Mouse (Mus musculus): ENCODE results near the gene Gm9964. TPM values are rescaled to one million over a fixed set of nuclear protein-coding genes. Genes with fewer than 3 reads are reported as not detected.

The Gm9964 gene
- not detected in 2 replicates for polyA plus RNA-seq (2015; fragmentation: Nextera tagmentation; extraction: Ambion mirVana)

DNA sequence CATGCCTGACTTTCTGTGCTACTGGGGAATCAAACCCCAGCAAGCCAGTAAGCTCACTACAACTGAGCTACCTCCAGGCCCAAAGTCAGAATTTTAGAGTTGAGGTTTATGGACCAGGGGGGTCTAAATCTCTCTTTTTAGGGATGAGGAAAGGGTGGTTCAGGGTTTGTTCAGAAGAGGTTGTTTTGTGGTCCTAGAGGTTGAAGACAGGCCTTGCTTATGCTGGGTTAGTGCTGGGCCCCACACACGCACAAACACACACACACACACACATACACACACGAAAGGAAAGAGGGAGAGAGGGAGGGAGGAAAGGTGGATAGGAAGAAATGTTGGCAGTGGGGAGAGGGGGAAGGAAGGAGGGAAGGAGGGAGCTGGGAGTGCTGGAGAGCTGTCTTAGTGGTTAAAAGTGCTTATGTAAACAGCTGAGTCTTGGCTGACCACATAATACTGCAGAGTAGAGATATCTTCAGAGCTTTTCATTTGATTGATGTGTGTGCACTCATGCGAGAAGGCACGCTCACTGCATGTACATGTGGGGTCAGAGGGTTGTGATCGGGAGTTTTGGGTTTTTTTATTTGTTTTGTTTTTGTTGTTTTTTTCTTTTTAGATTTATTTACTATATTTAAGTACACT is at the start of gene Gm9964:
Gene Gm9964 (minus strand): TSS at position 51 of the 636 bp plus-strand sequence.
- H3K4me1 ChIP-seq = no peaks in the 10 kb centered on the region
- no peak within 1 kb of the TSS for H3K9ac ChIP-seq
- no peak within 1 kb of the TSS for H3K27ac ChIP-seq
- H3K27me3 ChIP-seq = no peaks in the 10 kb centered on the region
- WGBS = 91% methylated on average over 5 of the region's 5 CpGs
- no peak for ATAC-seq
- H3K4me2 ChIP-seq = no peak within 1 kb of the TSS
- no peaks in the 10 kb centered on the region for H3K36me3 ChIP-seq (ENCODE audit: poor library complexity, severe bottlenecking)
- no peaks in the 10 kb centered on the region for H3K9me3 ChIP-seq (replicated peaks)
- H3K4me3 ChIP-seq = no peak within 1 kb of the TSS

DNA sequence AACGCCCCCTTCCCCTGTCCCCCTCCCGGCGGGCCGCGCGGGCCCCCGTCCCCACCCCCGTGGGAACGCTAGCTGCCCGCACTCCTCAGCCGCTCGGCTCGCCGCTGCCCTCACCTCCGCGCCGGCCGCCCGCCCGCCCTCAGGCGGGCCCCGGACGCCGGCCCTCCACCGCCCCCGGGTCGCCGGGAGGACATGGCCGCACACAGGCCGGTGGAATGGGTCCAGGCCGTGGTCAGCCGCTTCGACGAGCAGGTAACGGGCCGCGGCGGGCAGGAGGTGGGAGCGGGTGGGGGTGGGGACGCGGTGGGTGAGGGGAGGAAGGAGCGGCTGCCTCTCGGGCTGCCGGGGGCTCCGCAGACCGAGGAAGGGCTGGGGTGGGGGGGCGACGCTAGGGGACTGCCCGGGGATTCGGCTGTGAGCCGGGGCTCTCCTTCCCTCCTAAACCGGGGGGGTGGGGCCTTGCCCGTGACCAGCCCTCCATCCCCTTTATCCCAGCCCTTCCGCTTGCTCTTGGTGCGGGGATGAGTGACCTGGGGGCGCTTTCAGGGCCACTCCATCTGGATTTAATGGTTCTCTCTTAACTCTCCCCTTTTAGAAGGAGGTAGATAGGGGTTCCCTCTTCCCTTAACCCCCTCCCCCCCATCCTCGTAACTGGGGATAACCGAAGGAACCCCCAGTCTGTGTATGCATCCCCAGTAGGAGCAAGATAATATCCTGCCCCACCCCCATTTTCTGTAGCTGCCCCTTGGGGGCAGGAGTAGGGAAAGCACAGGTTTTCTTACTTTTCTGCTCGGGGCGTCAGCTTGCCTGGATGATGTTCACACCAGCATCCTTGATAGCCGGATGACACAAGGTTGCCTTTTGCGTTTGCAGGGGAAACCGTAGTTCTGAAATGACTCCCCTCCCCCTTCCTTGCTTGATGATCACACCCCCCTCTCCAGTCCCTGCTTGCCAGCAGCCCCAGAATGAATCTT is 43.4 kb upstream of the Gm9964 start:
- Histone ChIP-seq H3K27ac (peak overlapping the region; percentile 91), H3K9me3 (replicated peaks) (no peaks in the 10 kb centered on the region; the same call in 1 of the 2 replicates), H3K4me1 (peaks cover 22% of the 10 kb centered on the region), H3K4me2 (peak overlapping the region; percentile 84), H3K27me3 (no peaks in the 10 kb centered on the region), H3K9ac (peak overlapping the region; percentile 95), H3K36me3 (ENCODE audit: poor library complexity, severe bottlenecking) (peaks cover 8% of the 10 kb centered on the region; the same call in 1 of the 2 replicates), H3K4me3 (peak overlapping the region; percentile 91)
- WGBS = 2% methylated on average over 51 of the region's 63 CpGs
- ATAC-seq = peak; percentile 84

DNA sequence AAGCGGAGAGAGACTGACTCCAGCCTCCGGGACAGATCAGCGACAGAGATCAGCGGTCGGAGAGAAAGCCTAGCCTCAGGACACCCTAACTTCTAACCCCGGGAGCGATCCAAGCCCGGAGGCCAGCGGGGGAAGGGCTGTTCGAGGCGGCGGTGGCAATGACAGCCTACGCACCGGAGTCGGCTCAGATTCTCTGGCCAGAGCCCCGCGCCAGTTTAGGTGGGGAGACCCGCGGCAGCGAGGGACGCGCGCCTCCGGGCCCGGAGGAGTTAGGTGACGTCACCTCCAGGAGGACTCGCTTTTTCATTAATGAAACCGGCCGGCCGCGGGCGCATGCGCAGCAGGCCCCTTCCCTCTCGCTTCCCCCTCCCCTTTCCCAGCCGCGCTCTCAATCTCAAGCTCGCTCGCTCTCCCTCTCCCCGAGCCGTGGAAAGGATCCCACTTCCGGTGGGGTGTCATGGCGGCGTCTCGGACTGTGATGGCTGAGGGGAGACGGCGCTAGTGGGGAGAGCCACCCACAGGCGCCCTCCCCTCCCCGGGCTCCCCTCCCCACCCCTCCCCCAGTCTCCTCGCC is 42.6 kb upstream of the Gm9964 start, which contains the start of gene Nf1:
Gene Nf1 (plus strand): TSS at position 460 of the 574 bp plus-strand sequence.
- Histone ChIP-seq H3K27ac (peak within 1 kb of the TSS; percentile 91), H3K9ac (peak within 1 kb of the TSS; percentile 95), H3K4me1 (peaks cover 22% of the 10 kb centered on the region), H3K4me3 (peak within 1 kb of the TSS; percentile 91), H3K9me3 (replicated peaks) (no peaks in the 10 kb centered on the region; the same call in 1 of the 2 replicates), H3K36me3 (ENCODE audit: poor library complexity, severe bottlenecking) (peaks cover 8% of the 10 kb centered on the region; the same call in 1 of the 2 replicates), H3K4me2 (peak within 1 kb of the TSS; percentile 84), H3K27me3 (no peaks in the 10 kb centered on the region)
- under 1% methylated on average over 44 of the region's 49 CpGs for whole genome bisulfite sequencing
- peak; percentile 96 for ATAC-seq

DNA sequence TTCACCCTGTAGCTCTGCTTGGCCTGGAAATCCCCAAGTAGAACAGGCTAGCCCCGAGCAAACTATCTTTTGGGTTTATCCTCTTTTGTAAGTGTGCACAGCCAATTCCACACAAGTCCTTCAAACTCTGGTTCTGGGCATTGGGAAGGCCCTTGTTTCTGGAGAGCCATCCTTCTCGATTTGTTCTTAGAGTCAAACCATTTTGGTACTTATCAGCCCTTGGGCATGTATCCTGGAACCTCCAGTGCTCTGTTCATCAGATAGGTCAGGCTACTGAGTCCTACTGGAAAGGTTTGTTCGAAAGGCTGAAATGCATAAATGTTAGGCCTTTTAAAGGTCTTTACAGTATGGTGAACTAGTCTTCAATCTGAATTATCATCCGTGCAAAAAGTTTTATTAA is 41.9 kb upstream of the Gm9964 start:
- peak overlapping the region; percentile 95; the same call in 1 of the 2 replicates for H3K9ac ChIP-seq
- no peaks in the 10 kb centered on the region; the same call in 1 of the 2 replicates for H3K9me3 ChIP-seq (replicated peaks)
- WGBS = 51% methylated on average over 4 of the region's 4 CpGs
- no peak for ATAC-seq
- H3K4me1 ChIP-seq = peaks cover 22% of the 10 kb centered on the region
- H3K4me3 ChIP-seq = peak overlapping the region; percentile 91
- H3K4me2 ChIP-seq = peak overlapping the region; percentile 84
- no peak overlapping the region for H3K27ac ChIP-seq
- H3K27me3 ChIP-seq = no peaks in the 10 kb centered on the region
- peaks cover 8% of the 10 kb centered on the region; the same call in 1 of the 2 replicates for H3K36me3 ChIP-seq (ENCODE audit: poor library complexity, severe bottlenecking)

DNA sequence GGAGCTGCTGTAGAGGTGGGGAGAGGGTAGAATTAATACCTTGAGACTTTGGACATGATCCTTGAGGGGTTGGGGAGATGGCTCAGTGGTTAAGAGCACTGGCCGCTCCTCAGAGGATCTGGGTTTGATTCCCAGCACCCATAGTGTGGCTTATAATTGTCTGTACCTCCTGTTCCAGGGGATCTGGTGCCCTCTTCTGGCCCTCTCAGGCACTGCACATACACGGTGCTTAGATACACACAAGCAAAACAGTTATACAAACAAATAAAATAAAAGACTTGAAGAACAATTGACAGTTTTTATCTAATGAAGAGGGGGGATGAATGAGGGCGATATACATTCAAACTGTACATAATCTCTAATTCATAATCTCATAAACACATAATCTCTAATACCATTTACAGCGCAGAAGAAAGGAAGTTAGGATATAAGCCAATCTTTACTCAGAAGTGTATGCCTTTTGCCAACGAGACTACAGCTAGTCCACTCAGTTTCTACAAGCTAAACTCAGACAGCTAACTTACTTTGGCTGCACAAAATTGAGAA is 40.1 kb upstream of the Gm9964 start:
- no peak overlapping the region for H3K4me2 ChIP-seq
- peaks cover 20% of the 10 kb centered on the region for H3K4me1 ChIP-seq
- no peak for ATAC-seq
- H3K36me3 ChIP-seq (ENCODE audit: poor library complexity, severe bottlenecking) = no peaks in the 10 kb centered on the region
- 94% methylated on average over 5 of the region's 5 CpGs for WGBS
- no peaks in the 10 kb centered on the region; the same call in 1 of the 2 replicates for H3K9me3 ChIP-seq (replicated peaks)
- H3K4me3 ChIP-seq = no peak overlapping the region
- H3K9ac ChIP-seq = no peak overlapping the region
- no peaks in the 10 kb centered on the region for H3K27me3 ChIP-seq
- H3K27ac ChIP-seq = no peak overlapping the region

- Histone ChIP-seq H3K4me3 (no peak overlapping the region), H3K36me3 (ENCODE audit: poor library complexity, severe bottlenecking) (no peaks in the 10 kb centered on the region), H3K9me3 (replicated peaks) (no peaks in the 10 kb centered on the region; the same call in 1 of the 2 replicates), H3K27ac (no peak overlapping the region), H3K4me1 (peaks cover 5% of the 10 kb centered on the region; the same call in 1 of the 2 replicates), H3K4me2 (no peak overlapping the region), H3K9ac (no peak overlapping the region), H3K27me3 (no peaks in the 10 kb centered on the region)
- no peak for ATAC-seq
- 89% methylated on average over 6 of the region's 6 CpGs for WGBS
Measured at GRCm38 (mm10) chr11:79335077-79335476, 38.4 kb upstream of the Gm9964 start.

- Histone ChIP-seq H3K27ac (no peak overlapping the region), H3K27me3 (no peaks in the 10 kb centered on the region), H3K36me3 (ENCODE audit: poor library complexity, severe bottlenecking) (no peaks in the 10 kb centered on the region), H3K4me1 (no peaks in the 10 kb centered on the region), H3K4me3 (no peak overlapping the region), H3K9ac (no peak overlapping the region), H3K4me2 (no peak overlapping the region), H3K9me3 (replicated peaks) (no peaks in the 10 kb centered on the region)
- no peak for ATAC-seq
- WGBS = 100% methylated on average over 1 of the region's 1 CpGs
Measured at GRCm38 (mm10) chr11:79329585-79329984, 32.9 kb upstream of the Gm9964 start.

GRCm38 (mm10) chr11:79328060-79328459 is 31.4 kb upstream of the Gm9964 start:
- Histone ChIP-seq H3K9me3 (replicated peaks) (no peaks in the 10 kb centered on the region), H3K4me3 (no peak overlapping the region), H3K36me3 (ENCODE audit: poor library complexity, severe bottlenecking) (no peaks in the 10 kb centered on the region), H3K9ac (no peak overlapping the region), H3K4me2 (no peak overlapping the region), H3K27ac (no peak overlapping the region), H3K4me1 (no peaks in the 10 kb centered on the region), H3K27me3 (no peaks in the 10 kb centered on the region)
- no peak for ATAC-seq
- WGBS = 92% methylated on average over 4 of the region's 4 CpGs

GRCm38 (mm10) chr11:79327106-79327505 is 30.4 kb upstream of the Gm9964 start:
- Histone ChIP-seq H3K4me3 (no peak overlapping the region), H3K4me1 (no peaks in the 10 kb centered on the region), H3K9ac (no peak overlapping the region), H3K27ac (no peak overlapping the region), H3K9me3 (replicated peaks) (no peaks in the 10 kb centered on the region), H3K27me3 (no peaks in the 10 kb centered on the region), H3K36me3 (ENCODE audit: poor library complexity, severe bottlenecking) (no peaks in the 10 kb centered on the region), H3K4me2 (no peak overlapping the region)
- WGBS = 11% methylated on average over 4 of the region's 4 CpGs
- no peak for ATAC-seq

DNA sequence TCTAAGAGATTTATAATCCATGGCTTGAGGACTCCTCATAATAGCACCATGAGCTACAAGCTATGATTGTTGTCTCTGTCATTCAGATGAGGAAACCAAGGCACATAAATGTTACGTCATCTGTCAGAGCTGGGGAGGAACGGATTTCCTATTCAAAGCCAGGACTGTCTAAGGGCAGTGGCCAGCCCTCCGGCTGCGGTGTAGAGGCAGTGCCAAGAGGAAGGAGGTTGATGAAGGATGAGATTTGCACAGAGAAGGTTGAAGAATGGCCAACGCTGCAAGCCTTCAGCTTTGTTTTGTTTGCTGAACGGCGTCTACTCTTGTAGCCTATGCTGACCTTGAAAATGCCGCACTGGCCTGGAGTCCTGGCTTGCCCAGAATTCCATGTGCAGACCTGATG is 29.0 kb upstream of the Gm9964 start:
- H3K4me2 ChIP-seq = no peak overlapping the region
- H3K27me3 ChIP-seq = no peaks in the 10 kb centered on the region
- no peak for ATAC-seq
- no peak overlapping the region for H3K4me3 ChIP-seq
- no peak overlapping the region for H3K9ac ChIP-seq
- H3K4me1 ChIP-seq = no peaks in the 10 kb centered on the region
- WGBS = 90% methylated on average over 8 of the region's 8 CpGs
- H3K27ac ChIP-seq = no peak overlapping the region
- no peaks in the 10 kb centered on the region for H3K36me3 ChIP-seq (ENCODE audit: poor library complexity, severe bottlenecking)
- H3K9me3 ChIP-seq (replicated peaks) = no peaks in the 10 kb centered on the region

DNA sequence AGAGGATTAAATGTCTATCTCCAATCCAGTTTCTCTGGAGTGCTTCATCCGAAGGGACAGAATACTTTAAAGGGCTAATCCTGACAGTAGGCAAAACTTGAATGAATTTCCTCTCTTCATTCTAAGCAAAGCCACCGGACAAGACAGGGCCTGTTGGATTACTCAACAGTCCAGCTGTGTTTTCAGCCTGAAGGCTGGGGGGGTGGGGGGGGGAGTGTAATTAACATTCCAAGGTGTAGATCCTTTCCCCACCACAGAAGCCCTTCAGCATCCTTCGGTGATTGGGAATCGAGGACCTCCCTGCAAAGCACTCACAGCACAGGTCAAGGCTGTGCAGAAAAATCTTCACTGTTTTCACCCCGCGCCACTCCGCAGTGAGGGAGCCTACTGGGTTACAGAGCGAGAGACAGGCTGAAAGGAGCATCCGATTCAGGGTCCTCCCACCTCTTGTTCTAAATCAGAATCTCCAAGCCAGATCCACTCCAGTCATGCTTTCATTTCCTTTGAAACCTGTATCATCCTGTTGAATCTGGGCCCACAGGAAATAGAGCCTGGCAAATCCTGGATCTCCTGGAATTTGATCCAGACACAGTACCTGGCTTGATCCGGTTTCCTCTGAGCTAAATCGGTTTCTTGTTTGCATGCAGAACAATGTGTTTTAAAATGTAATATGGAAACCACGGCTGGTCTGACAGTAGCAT is 27.4 kb upstream of the Gm9964 start:
- H3K4me2 ChIP-seq = no peak overlapping the region
- no peaks in the 10 kb centered on the region for H3K9me3 ChIP-seq (replicated peaks)
- H3K4me1 ChIP-seq = no peaks in the 10 kb centered on the region
- H3K9ac ChIP-seq = no peak overlapping the region
- no peak overlapping the region for H3K4me3 ChIP-seq
- H3K27me3 ChIP-seq = no peaks in the 10 kb centered on the region
- H3K36me3 ChIP-seq (ENCODE audit: poor library complexity, severe bottlenecking) = no peaks in the 10 kb centered on the region
- WGBS = 63% methylated on average over 12 of the region's 12 CpGs
- no peak overlapping the region for H3K27ac ChIP-seq
- ATAC-seq = no peak

All from forebrain, embryonic 13.5 days (tissue).